Mouse (Mus musculus) mesoderm, embryonic 11.5 days (tissue): Measurements from ENCODE around the gene Gli3.
A peak's percentile ranks its signal among the peaks of the same experiment; 100 is the strongest.

Experiments used
- DNase-seq: peaks from one replicate; pipeline ENCODE4 v3.0.0-alpha.2; 2012; ENCODE audit warnings: low read depth, low spot score

Gene Gli3

GRCm38 (mm10) chr13:15714726-15715437, 251.8 kb downstream of the Gli3 start:
- DNase-seq: peak; percentile 55

GRCm38 (mm10) chr13:15721446-15721845, 258.4 kb downstream of the Gli3 start:
- no peak for DNase-seq

GRCm38 (mm10) chr13:15722766-15723379, 259.8 kb downstream of the Gli3 start:
- DNase-seq: no peak

- no peak for DNase-seq
Measured at GRCm38 (mm10) chr13:15724723-15725122, 261.7 kb downstream of the Gli3 start.

- DNase-seq: no peak
Measured at GRCm38 (mm10) chr13:15741771-15742170, 278.7 kb downstream of the Gli3 start.

GRCm38 (mm10) chr13:15742308-15742707, 279.3 kb downstream of the Gli3 start:
- DNase-seq: no peak

GRCm38 (mm10) chr13:15742777-15743176, 279.7 kb downstream of the Gli3 start:
- DNase-seq: no peak

- DNase-seq: peak; percentile 90
Measured at GRCm38 (mm10) chr13:15758835-15759632, 296.0 kb downstream of the Gli3 start.

- DNase-seq: peak; percentile 35
Measured at GRCm38 (mm10) chr13:15759633-15760441, 296.8 kb downstream of the Gli3 start.

GRCm38 (mm10) chr13:15762291-15762690, 299.3 kb downstream of the Gli3 start:
- DNase-seq: no peak

GRCm38 (mm10) chr13:15762901-15763417, 299.9 kb downstream of the Gli3 start:
- peak; percentile 65 for DNase-seq

- DNase-seq: no peak
Measured at GRCm38 (mm10) chr13:15777624-15778023, 314.6 kb downstream of the Gli3 start.
